Mouse (Mus musculus) urinary bladder, postnatal 36 days (tissue): ENCODE results near the gene 1700016H13Rik.

Source experiments
- DNase-seq, 2 experiments: peaks; one replicate each; pipeline ENCODE4 v3.0.0; 2022; ENCODE audit warnings: low spot score in 2 of 2, mixed read lengths in 1 of 2

The 1700016H13Rik gene

GRCm38 (mm10) chr5:103603115-103603893, 52.5 kb downstream of the 1700016H13Rik start:
- no peak for DNase-seq

GRCm38 (mm10) chr5:103598881-103599280, 56.9 kb downstream of the 1700016H13Rik start:
- no peak for DNase-seq

- DNase-seq: no peak
Observed at GRCm38 (mm10) chr5:103598264-103598663, 57.5 kb downstream of the 1700016H13Rik start.
